ENCODE assay signal across 9 mouse cellular contexts in genomic region chr9:51277834-51278498, GRCm38 (mm10). TPM values are rescaled to one million over a fixed set of nuclear protein-coding genes. Genes with fewer than 3 reads are reported as not detected.
DNase-seq lines count a peak whose midpoint lies in the region; ATAC-seq and TF ChIP-seq lines count a peak whose summit lies in the region.
"Had no signal": no experiment of that assay in that cellular context is flagged by ENCODE, and none has a peak within 500 bp of the region (broad histone marks: within the 10 kb centered on the region; RNA-seq: fewer than 3 reads in every experiment).

No protein-coding gene starts in this region.

- 0 out of 2 replicates have a peak, but pooled peaks cover 10% of the 10 kb centered on the region for H3K27me3 ChIP-seq in embryonic facial prominence, embryonic 14.5 days (replicated peaks; ENCODE audit: control insufficient read depth, insufficient read depth, low read length)
- peaks cover 4% of the 10 kb centered on the region; the same call in 1 of the 2 replicates for H3K27me3 ChIP-seq in limb, embryonic 11.5 days (ENCODE audit: control insufficient read depth, insufficient read depth, low read length)

- intact Hi-C loops in left cerebral cortex, adult 2 months (cut with DNase I) = no loop called here

- WGBS in embryonic facial prominence, embryonic 14.5 days = 15% methylated on average over 13 of the region's 13 CpGs
- WGBS in limb, embryonic 11.5 days = 26% methylated on average over 13 of the region's 13 CpGs
- WGBS in olfactory bulb, adult 2 months = 27% methylated on average over 13 of the region's 13 CpGs

- H3K4me3 ChIP-seq in left cerebral cortex, adult 2 months = peak overlapping the region; percentile 61
- peak overlapping the region; percentile 61 for H3K4me3 ChIP-seq in embryonic facial prominence, embryonic 14.5 days (ENCODE audit: low read depth, low read length)
- H3K4me3 ChIP-seq in limb, embryonic 11.5 days (ENCODE audit: low read depth, low read length) = peak overlapping the region; percentile 51
- peak overlapping the region; percentile 59 for H3K4me3 ChIP-seq in olfactory bulb, adult 2 months (ENCODE audit: insufficient read depth, low read depth, low read length)

- TF ChIP-seq POLR2A in olfactory bulb, adult 2 months (IDR thresholded peaks at IDR 0.05; ENCODE audit: insufficient read depth, low read depth, low read length) = no peak

- peak overlapping the region; percentile 90 for H3K4me2 ChIP-seq in embryonic facial prominence, embryonic 14.5 days (ENCODE audit: low read depth, low read length)
- H3K4me2 ChIP-seq in limb, embryonic 11.5 days (ENCODE audit: low read depth, severe bottlenecking) = peak overlapping the region; percentile 87

- ATAC-seq in embryonic facial prominence, embryonic 14.5 days (ENCODE audit: low read depth) = peak; percentile 47
- ATAC-seq in limb, embryonic 11.5 days (ENCODE audit: insufficient number of reproducible peaks, low FRiP score, low TSS enrichment, low read depth) = peak; percentile 24; the same call in 1 of the 2 replicates

- H3K4me1 ChIP-seq in embryonic facial prominence, embryonic 14.5 days (ENCODE audit: control insufficient read depth, insufficient read depth, low read length) = peaks cover 5% of the 10 kb centered on the region
- no peaks in the 10 kb centered on the region for H3K4me1 ChIP-seq in limb, embryonic 11.5 days (ENCODE audit: control insufficient read depth, insufficient read depth, low read length)
- H3K4me1 ChIP-seq in olfactory bulb, adult 2 months (ENCODE audit: control insufficient read depth, insufficient read depth, low read length) = peaks cover 15% of the 10 kb centered on the region

- peak overlapping the region; percentile 65 for H3K9ac ChIP-seq in embryonic facial prominence, embryonic 14.5 days (ENCODE audit: low read depth, low read length)
- peak overlapping the region; percentile 65 for H3K9ac ChIP-seq in limb, embryonic 11.5 days (ENCODE audit: low read length)

- DNase-seq in left cerebral cortex, adult 2 months (ENCODE audit: extremely low spot score in 1 of 2, low spot score in 2 of 2) = no peak
- DNase-seq in left cerebral cortex, adult 11 months (ENCODE audit: low spot score) = no peak
- peak; percentile 44 for DNase-seq in embryonic facial prominence, embryonic 14.5 days (ENCODE audit: low spot score)
- no peak for DNase-seq in limb, embryonic 11.5 days (ENCODE audit: low spot score)
- no peak for DNase-seq in frontal cortex, adult 2 months (ENCODE audit: extremely low spot score in 1 of 2, low spot score in 1 of 2)
- no peak for DNase-seq in right cerebral cortex, adult 2 months (ENCODE audit: low spot score in 2 of 2)
- DNase-seq in kidney, postnatal 14 days = no peak

- peak overlapping the region; percentile 86 for H3K27ac ChIP-seq in left cerebral cortex, adult 2 months
- H3K27ac ChIP-seq in embryonic facial prominence, embryonic 14.5 days (replicated peaks; ENCODE audit: low read depth, low read length) = peak overlapping the region; percentile 72
- no peak overlapping the region for H3K27ac ChIP-seq in limb, embryonic 11.5 days (replicated peaks; ENCODE audit: low read depth, low read length)
- H3K27ac ChIP-seq in olfactory bulb, adult 2 months (ENCODE audit: insufficient read depth, low read depth, low read length) = 0 out of 2 replicates have a peak overlapping the region, but pooled peaks have one; percentile 2

- TF ChIP-seq CTCF in left cerebral cortex, adult 2 months (IDR thresholded peaks at IDR 0.05) = no peak
- no peak for TF ChIP-seq CTCF in olfactory bulb, adult 2 months (IDR thresholded peaks at IDR 0.05; ENCODE audit: insufficient read depth, low read depth, low read length)

- no peaks in the 10 kb centered on the region for H3K36me3 ChIP-seq in embryonic facial prominence, embryonic 14.5 days (ENCODE audit: control insufficient read depth, insufficient read depth, low read length)
- H3K36me3 ChIP-seq in limb, embryonic 11.5 days (ENCODE audit: control insufficient read depth, insufficient read depth, low read length) = no peaks in the 10 kb centered on the region

- no peaks in the 10 kb centered on the region for H3K9me3 ChIP-seq in embryonic facial prominence, embryonic 14.5 days (ENCODE audit: control insufficient read depth, low read length)
- H3K9me3 ChIP-seq in limb, embryonic 11.5 days (ENCODE audit: control insufficient read depth, low read length) = no peaks in the 10 kb centered on the region

RNA-seq across cellular contexts. Expression of gene Colca2, which starts 0.4 kb away (rescaled TPM):
- total RNA-seq in left cerebral cortex, adult 2 months (2021) = 1 to 10 TPM; 1.0 to 1.4 TPM
- polyA plus RNA-seq in embryonic facial prominence, embryonic 14.5 days (2014; fragmentation: Nextera tagmentation; extraction: Ambion mirVana) = 4.0 and 4.3 TPM in 2 replicates
- 1.8 and 2.2 TPM in 2 replicates for polyA plus RNA-seq in limb, embryonic 11.5 days (2014; fragmentation: Nextera tagmentation; extraction: Ambion mirVana)
- not detected in 2 replicates for polyA plus RNA-seq in olfactory bulb, adult 2 months (2012; ENCODE audit: insufficient read depth, insufficient read length, low replicate concordance, missing spikeins)
- 3.6 and 4.4 TPM in 2 replicates for polyA plus RNA-seq in frontal cortex, adult 2 months (2012; rRNA removed)

RNA-seq across cellular contexts. Expression of gene 1810046K07Rik, which starts 50.8 kb away (rescaled TPM):
- total RNA-seq in left cerebral cortex, adult 2 months (2021) = not detected
- polyA plus RNA-seq in embryonic facial prominence, embryonic 14.5 days (2014; fragmentation: Nextera tagmentation; extraction: Ambion mirVana) = not detected in 2 replicates
- polyA plus RNA-seq in limb, embryonic 11.5 days (2014; fragmentation: Nextera tagmentation; extraction: Ambion mirVana) = not detected in 2 replicates
- polyA plus RNA-seq in olfactory bulb, adult 2 months (2012; ENCODE audit: insufficient read depth, insufficient read length, low replicate concordance, missing spikeins) = not detected in 2 replicates
- polyA plus RNA-seq in frontal cortex, adult 2 months (2012; rRNA removed) = not detected in 2 replicates
- total RNA-seq: heart, postnatal 14 days had no signal
